Mouse (Mus musculus) gastrocnemius, postnatal 10 days (tissue): ENCODE results near the gene Vamp2. TPM values are rescaled to one million over a fixed set of nuclear protein-coding genes. Genes with fewer than 3 reads are reported as not detected.

Source experiments
- DNase-seq: peaks from one replicate; pipeline ENCODE4 v3.0.0; 2021; ENCODE audit warnings: mixed read lengths
- total RNA-seq, 2 experiments: library from RNA; stranded (reverse); gene quantifications; 2 replicates each; pipeline ENCODE4 v1.2.3; 2021

The Vamp2 gene
- total RNA-seq, 2 experiments from 2014 or later, result 52.4 to 55.8 TPM

GRCm38 (mm10) chr11:69099177-69099914 lies 11.1 kb downstream of the Vamp2 start:
- DNase-seq, result peak; percentile 89

- peak; percentile 92 for DNase-seq
These were observed 11.6 kb downstream of the Vamp2 start for GRCm38 (mm10) chr11:69099915-69100345.

GRCm38 (mm10) chr11:69100639-69101360 lies 12.5 kb downstream of the Vamp2 start:
- peak; percentile 21 for DNase-seq

GRCm38 (mm10) chr11:69101604-69102402 lies 13.5 kb downstream of the Vamp2 start:
- DNase-seq, result peak; percentile 3

- peak; percentile 4 for DNase-seq
These were observed 14.1 kb downstream of the Vamp2 start for GRCm38 (mm10) chr11:69102403-69102725.

- DNase-seq, result no peak
These were observed 14.8 kb downstream of the Vamp2 start for GRCm38 (mm10) chr11:69103121-69103520.

GRCm38 (mm10) chr11:69103531-69104435 lies 15.5 kb downstream of the Vamp2 start:
- peak; percentile 5 for DNase-seq

- DNase-seq, result no peak
These were observed 16.2 kb downstream of the Vamp2 start for GRCm38 (mm10) chr11:69104487-69104886.

GRCm38 (mm10) chr11:69105227-69105626 lies 16.9 kb downstream of the Vamp2 start:
- no peak for DNase-seq

- DNase-seq, result no peak
These were observed 17.5 kb downstream of the Vamp2 start for GRCm38 (mm10) chr11:69105796-69106195.

- DNase-seq, result peak; percentile 24
These were observed 18.0 kb downstream of the Vamp2 start for GRCm38 (mm10) chr11:69106299-69106698.

- no peak for DNase-seq
These were observed 18.6 kb downstream of the Vamp2 start for GRCm38 (mm10) chr11:69106842-69107241.

- peak; percentile 13 for DNase-seq
These were observed 19.4 kb downstream of the Vamp2 start for GRCm38 (mm10) chr11:69107676-69108075.

GRCm38 (mm10) chr11:69108223-69108622 lies 19.9 kb downstream of the Vamp2 start:
- no peak for DNase-seq

- DNase-seq, result peak; percentile 13
These were observed 21.0 kb downstream of the Vamp2 start for GRCm38 (mm10) chr11:69109032-69109900.

GRCm38 (mm10) chr11:69110319-69111046 lies 22.2 kb downstream of the Vamp2 start:
- peak; percentile 97 for DNase-seq

- peak; percentile 3 for DNase-seq
These were observed 22.9 kb downstream of the Vamp2 start for GRCm38 (mm10) chr11:69111051-69111810.

- DNase-seq, result no peak
These were observed 23.6 kb downstream of the Vamp2 start for GRCm38 (mm10) chr11:69111865-69112264.

GRCm38 (mm10) chr11:69114018-69114417 lies 25.7 kb downstream of the Vamp2 start:
- DNase-seq, result no peak
